Mouse (Mus musculus): ENCODE results near the gene Btnl9. TPM values are rescaled to one million over a fixed set of nuclear protein-coding genes. Genes with fewer than 3 reads are reported as not detected.
"Not testable (repeated sequence)": the region's sequence is repeated elsewhere in the genome, so short reads cannot be mapped to it uniquely, and the experiment has no call there.

The Btnl9 gene
- total RNA-seq (2021), result under 1 TPM in 1 of 2 experiments, not detected in 1; 0.07 TPM

DNA sequence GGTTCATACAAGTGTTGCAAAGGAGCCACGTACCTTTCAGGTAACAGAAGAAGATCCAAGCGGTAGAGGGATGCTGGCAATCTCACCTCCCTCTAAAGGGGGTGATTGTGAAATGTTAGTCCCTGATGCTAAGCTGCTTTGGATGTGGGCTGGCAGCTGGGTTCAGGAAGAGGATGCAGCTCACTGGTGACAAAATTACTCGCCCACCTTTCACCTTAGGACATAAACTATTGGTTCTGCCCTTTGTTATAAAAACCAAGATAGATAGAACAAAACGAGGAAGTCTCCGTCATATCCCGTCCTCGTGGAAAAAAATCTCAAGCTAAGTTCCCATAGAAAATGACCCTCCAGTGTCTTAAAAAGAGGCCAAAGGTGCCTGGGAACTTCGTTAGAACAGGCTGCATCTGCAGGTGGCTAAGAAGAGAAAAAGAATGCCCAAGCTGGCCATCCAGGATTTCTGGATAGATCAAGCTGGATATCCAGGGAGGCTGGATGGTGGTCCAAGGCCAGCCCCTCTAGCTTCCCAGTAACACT, at the start of gene Btnl9:
Gene Btnl9 (minus strand): TSS at position 205 of the 534 bp plus-strand sequence.
- intact Hi-C loops (cut with DNase I), result no loop called here
- no peak for DNase-seq (ENCODE audit: low spot score in 2 of 2)

GRCm38 (mm10) chr11:49235459-49236207, 48.7 kb upstream of the Btnl9 start:
- DNase-seq (ENCODE audit: low spot score in 2 of 2), result no peak
- intact Hi-C loops (cut with DNase I), result no loop called here

- intact Hi-C loops (cut with DNase I), result no loop called here
- DNase-seq (ENCODE audit: low spot score in 2 of 2), result peak in 1 of 2 experiments; percentile 83
Observed at GRCm38 (mm10) chr11:49232781-49233180, 45.8 kb upstream of the Btnl9 start.

DNA sequence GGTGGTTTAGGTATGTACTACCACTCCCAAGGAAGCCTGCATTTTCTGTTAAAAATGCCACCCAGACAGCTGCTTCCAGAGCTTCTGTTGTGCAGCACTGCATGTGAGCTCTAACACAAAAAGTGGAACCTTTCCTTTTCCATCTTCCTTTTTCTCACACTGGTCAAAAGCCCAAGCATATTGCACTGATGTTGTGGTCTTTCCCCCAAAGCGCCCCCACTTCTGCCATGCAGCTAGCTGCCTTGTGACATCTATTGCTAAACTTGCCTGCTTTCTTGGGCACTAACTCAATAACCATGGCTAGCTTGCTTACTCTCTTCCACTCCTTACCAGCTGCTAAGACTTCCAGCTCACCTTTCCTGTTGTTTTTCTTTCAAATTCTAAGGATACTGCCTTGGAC, 37.5 kb upstream of the Btnl9 start:
- intact Hi-C loops (cut with DNase I), result no loop called here
- no peak for DNase-seq (ENCODE audit: low spot score in 2 of 2)

DNA sequence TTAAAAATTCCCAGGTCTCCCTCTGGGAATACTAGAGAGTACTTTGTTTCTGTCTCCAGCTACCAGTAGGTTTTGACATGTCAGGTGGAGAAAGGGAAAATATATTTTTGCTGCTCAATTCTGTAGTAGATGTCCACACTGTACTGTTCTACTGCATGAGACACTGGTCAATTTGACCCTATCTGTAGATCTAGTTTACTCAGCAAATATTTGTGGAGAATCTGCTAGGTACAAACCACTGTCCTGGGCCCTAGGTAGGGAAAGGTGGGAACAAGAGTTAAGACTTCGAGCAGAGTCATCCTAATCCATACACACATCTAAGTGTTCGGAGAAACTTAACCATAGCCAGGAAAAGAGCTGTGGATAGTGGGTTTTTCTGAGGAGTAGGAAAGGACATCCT, 32.3 kb upstream of the Btnl9 start:
- intact Hi-C loops (cut with DNase I), result no loop called here
- no peak for DNase-seq (ENCODE audit: low spot score in 2 of 2)

- intact Hi-C loops (cut with DNase I), result no loop called here
- DNase-seq (ENCODE audit: low spot score in 2 of 2), result no peak
Observed at GRCm38 (mm10) chr11:49213505-49213904, 26.5 kb upstream of the Btnl9 start.

GRCm38 (mm10) chr11:49212577-49212976, 25.6 kb upstream of the Btnl9 start:
- intact Hi-C loops (cut with DNase I), result no loop called here
- DNase-seq (ENCODE audit: low spot score in 2 of 2), result no peak

- no peak for DNase-seq (ENCODE audit: low spot score in 2 of 2)
- intact Hi-C loops (cut with DNase I), result no loop called here
Observed at GRCm38 (mm10) chr11:49207495-49207894, 20.5 kb upstream of the Btnl9 start.

DNA sequence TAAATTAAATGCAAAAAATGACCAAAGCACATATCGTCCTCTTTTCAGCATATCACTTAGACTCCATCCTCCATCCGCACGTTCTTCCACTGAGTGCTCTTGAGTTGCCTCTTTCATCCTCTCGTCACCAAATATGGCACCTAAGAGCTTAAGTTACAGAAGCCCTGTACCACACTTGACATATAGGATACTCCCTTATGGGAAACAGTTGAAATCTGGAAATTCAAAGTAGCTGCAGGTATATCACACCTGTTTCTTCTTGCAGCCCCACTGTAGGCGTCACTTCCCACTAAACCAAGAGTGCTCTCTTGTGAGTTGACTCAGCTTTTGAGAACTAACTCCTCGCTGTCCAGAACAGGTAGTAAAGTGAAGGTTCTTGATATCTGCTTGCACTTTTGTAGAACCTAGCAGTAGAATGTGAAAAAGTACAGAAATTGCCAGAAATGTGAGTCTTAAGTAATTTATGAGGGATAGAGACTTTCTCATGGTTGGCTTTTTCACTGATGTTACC, 18.2 kb upstream of the Btnl9 start:
- DNase-seq (ENCODE audit: low spot score in 2 of 2), result no peak
- intact Hi-C loops (cut with DNase I), result no loop called here

GRCm38 (mm10) chr11:49203771-49204497, 17.0 kb upstream of the Btnl9 start:
- peak in 1 of 2 experiments; percentile 55 for DNase-seq (ENCODE audit: low spot score in 2 of 2)
- intact Hi-C loops (cut with DNase I), result loop anchor here (1.0 to 5.0 kb wide), 3 partner anchors 40 to 387 kb away; partner anchors contain the start of genes Mgat1 and Trim41

GRCm38 (mm10) chr11:49203129-49203768, 16.3 kb upstream of the Btnl9 start, which contains the start of gene Zfp62:
Zfp62 (plus strand) TSS chr11:49203292.
- DNase-seq (ENCODE audit: low spot score in 2 of 2), result peak; percentile 94 to 96
- intact Hi-C loops (cut with DNase I), result loop anchor here (1.0 to 5.0 kb wide), 3 partner anchors 41 to 386 kb away; partner anchors contain the start of genes Mgat1 and Trim41

DNA sequence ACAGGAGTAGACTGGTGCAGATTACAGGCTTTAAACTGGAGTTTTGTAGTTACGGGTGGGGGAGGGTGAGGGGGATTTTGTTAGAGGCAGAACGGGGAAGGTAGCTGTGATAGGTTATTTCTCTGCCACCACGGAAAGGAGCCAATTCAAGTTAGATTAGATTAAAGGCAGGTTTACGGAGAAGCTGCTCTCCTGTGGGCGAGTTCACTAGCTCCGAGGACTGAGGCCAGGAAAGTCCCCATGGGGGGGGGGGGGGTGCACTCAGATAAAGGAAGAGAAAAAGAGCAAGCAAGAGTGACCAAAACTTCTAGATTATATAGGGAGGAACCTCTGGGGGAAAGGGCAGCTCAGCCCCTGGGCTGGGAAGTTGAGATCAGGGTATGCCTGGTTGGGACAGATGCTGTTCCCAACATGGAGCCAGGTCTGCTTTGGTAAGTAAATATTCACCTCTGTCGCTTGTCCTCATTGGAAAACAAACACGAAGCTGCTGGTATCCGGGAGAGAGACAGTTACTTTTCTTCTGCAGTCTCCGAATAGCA, 15.6 kb upstream of the Btnl9 start:
- DNase-seq (ENCODE audit: low spot score in 2 of 2), result no peak
- intact Hi-C loops (cut with DNase I), result loop anchor here (1.0 to 5.0 kb wide), 3 partner anchors 42 to 385 kb away; partner anchors contain the start of genes Mgat1 and Trim41

DNA sequence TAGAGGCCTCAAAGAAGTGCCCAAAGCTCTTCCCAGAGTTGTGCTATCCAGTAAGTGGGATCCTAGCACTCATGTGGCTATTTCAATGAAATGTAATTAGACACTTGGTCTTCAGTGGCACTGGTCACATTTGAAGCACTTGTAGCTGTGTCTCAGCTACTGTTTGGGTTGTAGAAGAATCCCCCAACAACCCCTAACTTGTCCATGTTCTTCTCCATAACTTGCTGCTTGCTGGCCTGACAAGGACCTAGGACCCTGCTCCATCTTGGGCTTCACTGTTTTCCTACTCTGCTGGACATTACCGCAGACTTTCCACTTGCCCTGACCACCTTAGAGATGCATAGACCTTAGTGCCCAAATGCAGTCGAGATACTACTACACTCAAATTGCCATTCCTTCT, 15.1 kb upstream of the Btnl9 start:
- no peak for DNase-seq (ENCODE audit: low spot score in 2 of 2)
- intact Hi-C loops (cut with DNase I), result loop anchor here (5.0 kb wide), 2 partner anchors 345 to 385 kb away; partner anchors contain the start of gene Trim41

- DNase-seq (ENCODE audit: low spot score in 2 of 2), result no peak
- intact Hi-C loops (cut with DNase I), result loop anchor here (5.0 kb wide), 2 partner anchors 344 to 384 kb away; partner anchors contain the start of gene Trim41
Observed at GRCm38 (mm10) chr11:49201142-49201541, 14.2 kb upstream of the Btnl9 start.

DNA sequence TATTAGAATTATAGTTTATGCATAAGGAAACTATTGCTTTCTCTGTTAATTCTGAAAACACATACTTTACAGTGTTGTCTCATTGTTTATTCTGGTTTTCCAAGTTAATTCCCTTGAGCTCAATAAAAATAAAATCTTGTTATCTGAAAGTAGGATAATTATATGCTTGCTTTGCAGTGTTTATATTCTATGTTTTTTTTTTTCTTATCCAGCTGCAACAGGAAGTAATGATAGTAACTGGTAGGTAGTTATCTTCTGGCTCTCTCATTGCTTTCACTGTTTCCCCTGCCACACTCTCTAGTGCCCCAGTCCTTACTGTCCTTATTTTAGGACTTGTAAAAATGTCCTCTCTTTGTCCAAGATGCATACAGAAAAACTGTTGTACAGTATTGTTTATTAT, 13.7 kb upstream of the Btnl9 start:
- intact Hi-C loops (cut with DNase I), result loop anchor here (5.0 kb wide), 2 partner anchors 343 to 383 kb away; partner anchors contain the start of gene Trim41
- DNase-seq (ENCODE audit: low spot score in 2 of 2), result no peak

DNA sequence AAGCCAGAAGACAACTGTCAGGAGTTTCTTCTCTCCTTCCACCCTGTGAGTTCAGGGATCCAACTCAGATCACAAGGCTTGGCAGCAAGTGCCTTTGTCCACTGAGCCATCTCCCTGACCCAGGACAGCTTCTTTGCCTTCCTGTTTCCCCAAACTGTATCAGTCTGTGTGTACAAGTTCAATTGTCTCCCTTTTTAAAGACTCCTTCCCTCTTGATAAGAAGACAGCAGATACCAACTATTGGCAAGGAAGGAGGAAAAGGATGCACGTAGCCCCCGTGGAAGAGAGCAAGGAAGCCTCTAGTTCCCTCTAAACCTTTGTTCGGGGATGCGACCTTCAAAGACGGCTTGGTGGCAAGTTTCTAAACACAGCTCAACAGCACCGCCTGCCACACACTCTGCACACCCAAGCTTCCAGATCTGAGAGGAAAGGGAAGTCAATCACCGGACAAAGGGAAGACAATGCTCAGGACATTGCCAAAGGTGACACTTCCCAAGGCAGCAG, 8.9 kb upstream of the Btnl9 start:
- intact Hi-C loops (cut with DNase I), result no loop called here
- DNase-seq (ENCODE audit: low spot score in 2 of 2), result no peak

DNA sequence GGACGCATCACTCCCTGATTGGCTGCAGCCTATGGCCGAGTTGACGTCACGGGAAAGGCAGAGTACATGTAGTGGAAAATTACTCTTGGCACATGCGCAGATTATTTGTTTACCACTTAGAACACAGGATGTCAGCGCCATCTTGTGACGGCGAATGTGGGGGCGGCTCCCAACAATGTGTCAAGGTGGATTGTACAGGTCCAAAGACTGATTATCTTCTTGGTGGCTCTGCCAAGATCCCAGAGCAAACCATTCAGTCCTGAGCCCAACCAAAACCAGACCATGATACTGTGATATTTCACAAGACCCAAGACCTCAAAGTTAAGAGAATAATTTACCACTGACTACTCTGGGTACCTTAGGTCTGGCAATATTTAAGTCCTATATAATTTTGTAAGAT, 7.8 kb upstream of the Btnl9 start:
- not testable (repeated sequence) for DNase-seq (ENCODE audit: low spot score in 2 of 2)
- intact Hi-C loops (cut with DNase I), result loop anchor here (5.0 kb wide), 2 partner anchors 218 to 343 kb away; no protein-coding TSS in a partner anchor

- peak in 1 of 2 experiments; percentile 25 for DNase-seq (ENCODE audit: low spot score in 2 of 2)
- intact Hi-C loops (cut with DNase I), result loop anchor here (5.0 kb wide), 2 partner anchors 221 to 346 kb away; no protein-coding TSS in a partner anchor
Observed at GRCm38 (mm10) chr11:49191083-49191482, 4.1 kb upstream of the Btnl9 start.

DNA sequence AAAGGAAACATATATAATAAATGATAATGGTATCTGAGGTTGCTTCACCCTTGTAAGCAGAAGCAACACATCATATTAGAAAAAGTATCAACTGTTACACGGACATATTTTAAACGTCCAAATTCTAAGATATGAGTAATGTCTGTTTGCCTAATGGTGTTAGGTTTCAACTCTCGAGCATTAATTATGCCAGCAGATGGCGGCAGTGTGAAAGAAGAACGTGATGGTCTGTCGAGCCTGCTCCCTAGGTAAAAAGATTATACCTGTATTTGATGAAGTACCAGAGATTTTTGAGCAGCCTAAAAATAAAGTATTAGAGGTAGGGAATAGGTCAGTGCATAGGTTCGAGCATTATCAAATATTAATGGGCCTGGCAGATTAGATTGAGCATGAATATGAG, 2.8 kb upstream of the Btnl9 start:
- DNase-seq (ENCODE audit: low spot score in 2 of 2), result peak; percentile 66 to 67
- intact Hi-C loops (cut with DNase I), result loop anchor here (1.0 to 5.0 kb wide), 3 partner anchors 82 to 348 kb away; no protein-coding TSS in a partner anchor
